Mouse (Mus musculus): ENCODE measurements around the gene Olfr1312. TPM values are rescaled to one million over a fixed set of nuclear protein-coding genes. Genes with fewer than 3 reads are reported as not detected.

Olfr1312 gene
- total and polyA plus RNA-seq, 3 experiments: 0.11 TPM; not detected in 2

GRCm38 (mm10) chr2:112012608-112013007, 37.4 kb downstream of the Olfr1312 start, which contains the start of gene Olfr1310:
Gene Olfr1310 (minus strand): TSS chr2:112012708.
- H3K4me1 ChIP-seq (ENCODE audit: insufficient read depth, low read depth, low read length): no peaks in the 10 kb centered on the region
- H3K36me3 ChIP-seq (replicated peaks): no peaks in the 10 kb centered on the region
- no peak for DNase-seq (ENCODE audit: low spot score)
- H3K27me3 ChIP-seq (ENCODE audit: insufficient read depth, low read length): no peaks in the 10 kb centered on the region
- H3K9me3 ChIP-seq (replicated peaks): no peaks in the 10 kb centered on the region
- ATAC-seq (ENCODE audit: extremely low read depth, insufficient number of reproducible peaks, low FRiP score, poor library complexity, severe bottlenecking): no peak
- TF ChIP-seq GATA1 (IDR thresholded peaks at IDR 0.05; ENCODE audit: borderline replicate concordance, low read length): no peak
- H3K4me3 ChIP-seq (ENCODE audit: low read depth, low read length): no peak within 1 kb of the TSS

DNA sequence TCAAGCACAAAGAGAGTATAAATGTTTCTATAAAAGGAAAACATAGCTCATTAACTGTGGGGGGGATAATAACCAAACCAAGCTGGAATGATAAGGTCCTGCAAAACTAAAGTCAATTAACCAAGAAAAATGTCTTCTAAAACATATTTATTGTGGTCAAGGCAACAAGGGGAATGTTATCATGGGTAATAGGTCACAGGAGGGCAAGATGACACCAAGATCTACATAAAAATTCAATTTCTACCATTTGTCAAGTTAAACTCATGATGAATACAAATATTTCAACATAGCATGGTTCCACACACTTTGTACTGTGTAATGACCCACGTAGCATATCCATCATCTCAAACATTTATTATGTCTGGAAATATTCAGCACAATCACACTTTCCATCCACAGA, 59.9 kb downstream of the Olfr1312 start, which contains the start of gene Olfr1309:
Gene Olfr1309 (minus strand): TSS at position 101 of the 400 bp plus-strand sequence.
- no peaks in the 10 kb centered on the region for H3K9me3 ChIP-seq (replicated peaks)
- H3K4me1 ChIP-seq (ENCODE audit: insufficient read depth, low read depth, low read length): no peaks in the 10 kb centered on the region
- DNase-seq (ENCODE audit: low spot score) (no peak), ATAC-seq (ENCODE audit: extremely low read depth, insufficient number of reproducible peaks, low FRiP score, poor library complexity, severe bottlenecking) (no peak)
- no peaks in the 10 kb centered on the region for H3K27me3 ChIP-seq (ENCODE audit: insufficient read depth, low read length)
- no peak for TF ChIP-seq TAL1 (conservative IDR thresholded peaks at IDR 0.05; ENCODE audit: low read depth, low read length)
- no peak for TF ChIP-seq GATA1 (IDR thresholded peaks at IDR 0.05; ENCODE audit: borderline replicate concordance, low read length)
- TF ChIP-seq GATA2 (IDR thresholded peaks at IDR 0.05; ENCODE audit: borderline replicate concordance, low read depth, low read length): no peak
- no peak for TF ChIP-seq CTCF (IDR thresholded peaks at IDR 0.05; ENCODE audit: low read depth, low read length)
- no peak for TF ChIP-seq POLR2AphosphoS5 (IDR thresholded peaks at IDR 0.05; ENCODE audit: insufficient replicate concordance, low read depth, low read length)
- no peaks in the 10 kb centered on the region for H3K36me3 ChIP-seq (replicated peaks)
- no peak within 1 kb of the TSS for H3K4me3 ChIP-seq (ENCODE audit: low read depth, low read length)

Other genes with a start within 250 kb of the Olfr1312 start
- not detected in 2 replicates for gene Olfr1303, start 229.9 kb downstream of the Olfr1312 start, total RNA-seq (2014; fragmentation: Nextera tagmentation)
- not detected in 2 replicates for gene Olfr1303, start 229.9 kb downstream of the Olfr1312 start, total RNA-seq (2017)
- gene Olfr1303, start 229.9 kb downstream of the Olfr1312 start, polyA plus RNA-seq (2012): not detected in 2 replicates
- not detected in 2 replicates for gene Olfr1305, start 173.1 kb downstream of the Olfr1312 start, total RNA-seq (2014; fragmentation: Nextera tagmentation)
- gene Olfr1305, start 173.1 kb downstream of the Olfr1312 start, total RNA-seq (2017): 0.16 and 0.35 TPM in 2 replicates
- gene Olfr1305, start 173.1 kb downstream of the Olfr1312 start, polyA plus RNA-seq (2012): not detected in 2 replicates
- not detected in 2 replicates for gene Olfr1306, start 134.0 kb downstream of the Olfr1312 start, total RNA-seq (2014; fragmentation: Nextera tagmentation)
- gene Olfr1306, start 134.0 kb downstream of the Olfr1312 start, total RNA-seq (2017): 0.11 TPM in 1 of 2 replicates, not detected in the other
- not detected in 2 replicates for gene Olfr1306, start 134.0 kb downstream of the Olfr1312 start, polyA plus RNA-seq (2012)
- not detected in 2 replicates for gene Olfr1307, start 100.8 kb downstream of the Olfr1312 start, total RNA-seq (2014; fragmentation: Nextera tagmentation)
- gene Olfr1307, start 100.8 kb downstream of the Olfr1312 start, total RNA-seq (2017): 0.06 and 0.11 TPM in 2 replicates
- not detected in 2 replicates for gene Olfr1307, start 100.8 kb downstream of the Olfr1312 start, polyA plus RNA-seq (2012)
- gene Olfr1308, start 85.3 kb downstream of the Olfr1312 start, total RNA-seq (2014; fragmentation: Nextera tagmentation): not detected in 2 replicates
- 0.27 TPM in 1 of 2 replicates, not detected in the other for gene Olfr1308, start 85.3 kb downstream of the Olfr1312 start, total RNA-seq (2017)
- not detected in 2 replicates for gene Olfr1308, start 85.3 kb downstream of the Olfr1312 start, polyA plus RNA-seq (2012)
- gene Olfr1309, start 60.0 kb downstream of the Olfr1312 start, total RNA-seq (2014; fragmentation: Nextera tagmentation): not detected in 2 replicates
- gene Olfr1309, start 60.0 kb downstream of the Olfr1312 start, total RNA-seq (2017): 0.05 and 0.06 TPM in 2 replicates
- not detected in 2 replicates for gene Olfr1309, start 60.0 kb downstream of the Olfr1312 start, polyA plus RNA-seq (2012)
- gene Olfr1310, start 37.5 kb downstream of the Olfr1312 start, total RNA-seq (2014; fragmentation: Nextera tagmentation): not detected in 2 replicates
- gene Olfr1310, start 37.5 kb downstream of the Olfr1312 start, total RNA-seq (2017): under 0.01 TPM in 1 of 2 replicates, not detected in the other
- gene Olfr1310, start 37.5 kb downstream of the Olfr1312 start, polyA plus RNA-seq (2012): not detected in 2 replicates
- gene Olfr1311, start 25.8 kb downstream of the Olfr1312 start, total RNA-seq (2014; fragmentation: Nextera tagmentation): not detected in 2 replicates
- 0.12 and 0.16 TPM in 2 replicates for gene Olfr1311, start 25.8 kb downstream of the Olfr1312 start, total RNA-seq (2017)
- gene Olfr1311, start 25.8 kb downstream of the Olfr1312 start, polyA plus RNA-seq (2012): not detected in 2 replicates
- not detected in 2 replicates for gene Olfr1313, start 27.6 kb upstream of the Olfr1312 start, total RNA-seq (2014; fragmentation: Nextera tagmentation)
- 0.11 and 0.12 TPM in 2 replicates for gene Olfr1313, start 27.6 kb upstream of the Olfr1312 start, total RNA-seq (2017)
- not detected in 2 replicates for gene Olfr1313, start 27.6 kb upstream of the Olfr1312 start, polyA plus RNA-seq (2012)
- not detected in 2 replicates for gene Olfr1314, start 46.5 kb upstream of the Olfr1312 start, total RNA-seq (2014; fragmentation: Nextera tagmentation)
- gene Olfr1314, start 46.5 kb upstream of the Olfr1312 start, total RNA-seq (2017): 0.16 and 0.17 TPM in 2 replicates
- not detected in 2 replicates for gene Olfr1314, start 46.5 kb upstream of the Olfr1312 start, polyA plus RNA-seq (2012)
- not detected in 2 replicates for gene Olfr1315-ps1, start 65.2 kb upstream of the Olfr1312 start, total RNA-seq (2014; fragmentation: Nextera tagmentation)
- not detected in 2 replicates for gene Olfr1315-ps1, start 65.2 kb upstream of the Olfr1312 start, total RNA-seq (2017)
- not detected in 2 replicates for gene Olfr1315-ps1, start 65.2 kb upstream of the Olfr1312 start, polyA plus RNA-seq (2012)
- not detected in 2 replicates for gene Olfr1316, start 84.7 kb upstream of the Olfr1312 start, total RNA-seq (2014; fragmentation: Nextera tagmentation)
- 0.06 and 0.11 TPM in 2 replicates for gene Olfr1316, start 84.7 kb upstream of the Olfr1312 start, total RNA-seq (2017)
- gene Olfr1316, start 84.7 kb upstream of the Olfr1312 start, polyA plus RNA-seq (2012): not detected in 2 replicates
- gene Olfr1317, start 90.1 kb upstream of the Olfr1312 start, total RNA-seq (2014; fragmentation: Nextera tagmentation): not detected in 2 replicates
- gene Olfr1317, start 90.1 kb upstream of the Olfr1312 start, total RNA-seq (2017): 0.12 TPM in 1 of 2 replicates, not detected in the other
- gene Olfr1317, start 90.1 kb upstream of the Olfr1312 start, polyA plus RNA-seq (2012): not detected in 2 replicates
- not detected in 2 replicates for gene Olfr1318, start 104.0 kb upstream of the Olfr1312 start, total RNA-seq (2014; fragmentation: Nextera tagmentation)
- gene Olfr1318, start 104.0 kb upstream of the Olfr1312 start, total RNA-seq (2017): 0.12 and 0.16 TPM in 2 replicates
- not detected in 2 replicates for gene Olfr1318, start 104.0 kb upstream of the Olfr1312 start, polyA plus RNA-seq (2012)
- 20.2 and 24.4 TPM in 2 replicates for gene Lpcat4, start 189.2 kb upstream of the Olfr1312 start, total RNA-seq (2014; fragmentation: Nextera tagmentation)
- gene Lpcat4, start 189.2 kb upstream of the Olfr1312 start, total RNA-seq (2017): 2.4 and 3.0 TPM in 2 replicates
- gene Lpcat4, start 189.2 kb upstream of the Olfr1312 start, polyA plus RNA-seq (2012): 52.9 and 54.2 TPM in 2 replicates
- gene Nutm1, start 209.1 kb upstream of the Olfr1312 start, total RNA-seq (2014; fragmentation: Nextera tagmentation): not detected in 2 replicates
- 0.11 and 0.17 TPM in 2 replicates for gene Nutm1, start 209.1 kb upstream of the Olfr1312 start, total RNA-seq (2017)
- gene Nutm1, start 209.1 kb upstream of the Olfr1312 start, polyA plus RNA-seq (2012): 0.04 TPM in 1 of 2 replicates, not detected in the other
- 53.1 and 66.1 TPM in 2 replicates for gene Nop10, start 211.7 kb upstream of the Olfr1312 start, total RNA-seq (2014; fragmentation: Nextera tagmentation)
- gene Nop10, start 211.7 kb upstream of the Olfr1312 start, total RNA-seq (2017): 240 and 329 TPM in 2 replicates
- gene Nop10, start 211.7 kb upstream of the Olfr1312 start, polyA plus RNA-seq (2012): 34.4 and 34.5 TPM in 2 replicates
- gene Slc12a6, start 215.6 kb upstream of the Olfr1312 start, total RNA-seq (2014; fragmentation: Nextera tagmentation): 55.2 and 55.9 TPM in 2 replicates
- 46.6 and 50.5 TPM in 2 replicates for gene Slc12a6, start 215.6 kb upstream of the Olfr1312 start, total RNA-seq (2017)
- 3.3 and 4.2 TPM in 2 replicates for gene Slc12a6, start 215.6 kb upstream of the Olfr1312 start, polyA plus RNA-seq (2012)
- not detected in 2 replicates for gene Gm21985, start 216.1 kb upstream of the Olfr1312 start, total RNA-seq (2014; fragmentation: Nextera tagmentation)
- 0.16 and 0.64 TPM in 2 replicates for gene Gm21985, start 216.1 kb upstream of the Olfr1312 start, total RNA-seq (2017)
- not detected in 2 replicates for gene Gm21985, start 216.1 kb upstream of the Olfr1312 start, polyA plus RNA-seq (2012)

All from G1E (cell line).